Mouse (Mus musculus): ENCODE measurements around the gene BC030867. TPM values are rescaled to one million over a fixed set of nuclear protein-coding genes. Genes with fewer than 3 reads are reported as not detected.
"Not testable (repeated sequence)": the region's sequence is repeated elsewhere in the genome, so short reads cannot be mapped to it uniquely, and the experiment has no call there.

The BC030867 gene
- total and polyA plus RNA-seq, 2 experiments = 0.38 TPM; not detected in 1

GRCm38 (mm10) chr11:102276411-102276915 is 27.8 kb downstream of the BC030867 start:
- DNase-seq (ENCODE audit: extremely low read depth, low read depth, low spot score) = no peak
- no peak for TF ChIP-seq POLR2A (IDR thresholded peaks at IDR 0.05; ENCODE audit: extremely low read depth, insufficient read depth, low read length)
- TF ChIP-seq CTCF (IDR thresholded peaks at IDR 0.05; ENCODE audit: low read depth, low read length) = 0 out of 2 replicates have a peak, but pooled peaks have one; percentile 3
- peak overlapping the region; percentile 26 for H3K9ac ChIP-seq (ENCODE audit: low read depth, low read length)

GRCm38 (mm10) chr11:102277754-102278153 is 29.1 kb downstream of the BC030867 start:
- Histone ChIP-seq H3K4me3 (ENCODE audit: insufficient read depth, low read depth, low read length) (no peak overlapping the region), H3K4me1 (ENCODE audit: control insufficient read depth, insufficient read depth, low read length) (peaks cover 3% of the 10 kb centered on the region; the same call in 1 of the 2 replicates), H3K9ac (ENCODE audit: low read depth, low read length) (no peak overlapping the region), H3K27ac (replicated peaks; ENCODE audit: insufficient read depth, low read depth, low read length) (no peak overlapping the region), H3K27me3 (ENCODE audit: control insufficient read depth, insufficient read depth, low read length) (no peaks in the 10 kb centered on the region), H3K36me3 (ENCODE audit: control insufficient read depth, insufficient read depth, low read length) (no peaks in the 10 kb centered on the region), H3K79me2 (ENCODE audit: control insufficient read depth, insufficient read depth, low read length) (no peaks in the 10 kb centered on the region)
- TF ChIP-seq POLR2A (IDR thresholded peaks at IDR 0.05; ENCODE audit: extremely low read depth, insufficient read depth, low read length) (no peak), CTCF (IDR thresholded peaks at IDR 0.05; ENCODE audit: low read depth, low read length) (no peak)
- DNase-seq (ENCODE audit: extremely low read depth, low read depth, low spot score) = no peak
- 98% methylated on average over 8 of the region's 12 CpGs for WGBS

More at GRCm38 (mm10) chr11:102276411-102276915, 27.8 kb downstream of the BC030867 start:
- H3K79me2 ChIP-seq (ENCODE audit: control insufficient read depth, insufficient read depth, low read length) = no peaks in the 10 kb centered on the region
- WGBS = 4% methylated on average over 33 of the region's 33 CpGs
- H3K4me3 ChIP-seq (ENCODE audit: insufficient read depth, low read depth, low read length) = peak overlapping the region; percentile 14; the same call in 1 of the 2 replicates
- H3K4me1 ChIP-seq (ENCODE audit: control insufficient read depth, insufficient read depth, low read length) = peaks cover 3% of the 10 kb centered on the region; the same call in 1 of the 2 replicates
- H3K27me3 ChIP-seq (ENCODE audit: control insufficient read depth, insufficient read depth, low read length) = no peaks in the 10 kb centered on the region
- H3K27ac ChIP-seq (replicated peaks; ENCODE audit: insufficient read depth, low read depth, low read length) = no peak overlapping the region
- H3K36me3 ChIP-seq (ENCODE audit: control insufficient read depth, insufficient read depth, low read length) = no peaks in the 10 kb centered on the region

- H3K27me3 ChIP-seq (ENCODE audit: control insufficient read depth, insufficient read depth, low read length) = no peaks in the 10 kb centered on the region
- H3K9ac ChIP-seq (ENCODE audit: low read depth, low read length) = no peak overlapping the region
- no peak for DNase-seq (ENCODE audit: extremely low read depth, low read depth, low spot score)
- H3K4me3 ChIP-seq (ENCODE audit: insufficient read depth, low read depth, low read length) = no peak overlapping the region
- no peaks in the 10 kb centered on the region for H3K36me3 ChIP-seq (ENCODE audit: control insufficient read depth, insufficient read depth, low read length)
- WGBS = 91% methylated on average over 3 of the region's 3 CpGs
- no peak overlapping the region for H3K27ac ChIP-seq (replicated peaks; ENCODE audit: insufficient read depth, low read depth, low read length)
- H3K79me2 ChIP-seq (ENCODE audit: control insufficient read depth, insufficient read depth, low read length) = no peaks in the 10 kb centered on the region
- H3K4me1 ChIP-seq (ENCODE audit: control insufficient read depth, insufficient read depth, low read length) = peaks cover 3% of the 10 kb centered on the region; the same call in 1 of the 2 replicates
- TF ChIP-seq POLR2A (IDR thresholded peaks at IDR 0.05; ENCODE audit: extremely low read depth, insufficient read depth, low read length) = no peak
- TF ChIP-seq CTCF (IDR thresholded peaks at IDR 0.05; ENCODE audit: low read depth, low read length) = no peak
Measured at GRCm38 (mm10) chr11:102279595-102279994, 30.9 kb downstream of the BC030867 start.

GRCm38 (mm10) chr11:102280267-102280666 is 31.6 kb downstream of the BC030867 start:
- H3K27me3 ChIP-seq (ENCODE audit: control insufficient read depth, insufficient read depth, low read length); H3K4me1 ChIP-seq (ENCODE audit: control insufficient read depth, insufficient read depth, low read length); H3K36me3 ChIP-seq (ENCODE audit: control insufficient read depth, insufficient read depth, low read length); H3K4me3 ChIP-seq (ENCODE audit: insufficient read depth, low read depth, low read length); H3K27ac ChIP-seq (replicated peaks; ENCODE audit: insufficient read depth, low read depth, low read length); H3K79me2 ChIP-seq (ENCODE audit: control insufficient read depth, insufficient read depth, low read length); H3K9ac ChIP-seq (ENCODE audit: low read depth, low read length); DNase-seq (ENCODE audit: extremely low read depth, low read depth, low spot score): not testable (repeated sequence)
- WGBS = 73% methylated on average over 6 of the region's 6 CpGs

GRCm38 (mm10) chr11:102283922-102284321 is 35.2 kb downstream of the BC030867 start:
- H3K9ac ChIP-seq (ENCODE audit: low read depth, low read length) = no peak overlapping the region
- H3K27ac ChIP-seq (replicated peaks; ENCODE audit: insufficient read depth, low read depth, low read length) = no peak overlapping the region
- H3K36me3 ChIP-seq (ENCODE audit: control insufficient read depth, insufficient read depth, low read length) = no peaks in the 10 kb centered on the region
- TF ChIP-seq POLR2A (IDR thresholded peaks at IDR 0.05; ENCODE audit: extremely low read depth, insufficient read depth, low read length) = no peak
- TF ChIP-seq CTCF (IDR thresholded peaks at IDR 0.05; ENCODE audit: low read depth, low read length) = no peak
- H3K4me1 ChIP-seq (ENCODE audit: control insufficient read depth, insufficient read depth, low read length) = peaks cover 3% of the 10 kb centered on the region; the same call in 1 of the 2 replicates
- DNase-seq (ENCODE audit: extremely low read depth, low read depth, low spot score) = no peak
- no peak overlapping the region for H3K4me3 ChIP-seq (ENCODE audit: insufficient read depth, low read depth, low read length)
- no peaks in the 10 kb centered on the region for H3K27me3 ChIP-seq (ENCODE audit: control insufficient read depth, insufficient read depth, low read length)
- no peaks in the 10 kb centered on the region; the same call in 1 of the 2 replicates for H3K79me2 ChIP-seq (ENCODE audit: control insufficient read depth, insufficient read depth, low read length)
- 77% methylated on average over 6 of the region's 6 CpGs for WGBS

- peaks cover 3% of the 10 kb centered on the region; the same call in 1 of the 2 replicates for H3K4me1 ChIP-seq (ENCODE audit: control insufficient read depth, insufficient read depth, low read length)
- no peaks in the 10 kb centered on the region for H3K36me3 ChIP-seq (ENCODE audit: control insufficient read depth, insufficient read depth, low read length)
- under 1% methylated on average over 32 of the region's 32 CpGs for WGBS
- TF ChIP-seq CTCF (IDR thresholded peaks at IDR 0.05; ENCODE audit: low read depth, low read length) (0 out of 2 replicates have a peak, but pooled peaks have one; percentile 9), POLR2A (IDR thresholded peaks at IDR 0.05; ENCODE audit: extremely low read depth, insufficient read depth, low read length) (no peak)
- peak; percentile 97 for DNase-seq (ENCODE audit: extremely low read depth, low read depth, low spot score)
- peak within 1 kb of the TSS; percentile 77 for H3K9ac ChIP-seq (ENCODE audit: low read depth, low read length)
- no peaks in the 10 kb centered on the region for H3K27me3 ChIP-seq (ENCODE audit: control insufficient read depth, insufficient read depth, low read length)
- peak within 1 kb of the TSS; percentile 86 for H3K4me3 ChIP-seq (ENCODE audit: insufficient read depth, low read depth, low read length)
- peak within 1 kb of the TSS; percentile 88 for H3K27ac ChIP-seq (replicated peaks; ENCODE audit: insufficient read depth, low read depth, low read length)
- H3K79me2 ChIP-seq (ENCODE audit: control insufficient read depth, insufficient read depth, low read length) = no peaks in the 10 kb centered on the region; the same call in 1 of the 2 replicates
Measured at GRCm38 (mm10) chr11:102284501-102285094, 35.9 kb downstream of the BC030867 start, which contains the start of gene Tmub2. Tmub2 (plus strand) TSS chr11:102284931.
